Mouse (Mus musculus) small intestine, adult 2 months (tissue): ENCODE measurements around the gene Rabif. TPM values are rescaled to one million over a fixed set of nuclear protein-coding genes. Genes with fewer than 3 reads are reported as not detected.

ENCODE experiments used
- H3K27ac ChIP-seq: fragments of 200-500 bp; 2 replicates; pipeline ENCODE4 v1.5.1; 2012; ENCODE audit warnings: low read depth, low read length, control low read depth, inconsistent platforms; ENCODE audit not compliant: insufficient read depth
- H3K27me3 ChIP-seq: fragments of 200-500 bp; 2 replicates; pipeline ENCODE4 v1.6.1; 2012; ENCODE audit warnings: mild to moderate bottlenecking, moderate library complexity, low read length, inconsistent platforms; ENCODE audit not compliant: control insufficient read depth, insufficient read depth
- H3K36me3 ChIP-seq: fragments of 200-500 bp; 2 replicates; pipeline ENCODE4 v1.6.1; 2012; ENCODE audit warnings: mild to moderate bottlenecking, low read length, control low read depth, inconsistent platforms; ENCODE audit not compliant: control insufficient read depth, insufficient read depth
- H3K4me1 ChIP-seq: fragments of 200-500 bp; 2 replicates; pipeline ENCODE4 v1.6.1; 2012; ENCODE audit warnings: low read length, inconsistent platforms, mixed read lengths; ENCODE audit not compliant: control insufficient read depth, insufficient read depth, insufficient read length
- H3K4me3 ChIP-seq: fragments of 200-500 bp; 2 replicates; pipeline ENCODE4 v1.5.1; 2012; ENCODE audit warnings: low read depth, mild to moderate bottlenecking, control low read depth, inconsistent platforms, low read length, moderate library complexity
- CTCF ChIP-seq: fragments of 200-500 bp; IDR thresholded peaks from 2 replicates; pipeline ENCODE4 v1.5.1; 2012; ENCODE audit warnings: low read depth, mild to moderate bottlenecking, control low read depth, inconsistent platforms, low read length, moderate library complexity, mixed read lengths; ENCODE audit not compliant: insufficient replicate concordance, insufficient read length; ENCODE audit errors: extremely low read depth
- POLR2A ChIP-seq: fragments of 200-500 bp; IDR thresholded peaks from 2 replicates; pipeline ENCODE4 v1.6.1; 2012; ENCODE audit warnings: low read depth, mild to moderate bottlenecking, control low read depth, inconsistent platforms, low read length, moderate library complexity
- WGBS: fragments of 180-500 bp; shearing (Covaris S2); methylation state at CpG from one replicate; pipeline ENCODE4 v1.1.7; 2018; 5-methylcytosine and 5-hydroxymethylcytosine counted together
- polyA plus RNA-seq: library from polyadenylated mRNA; depleted of rRNA; stranded (reverse); fragments of >200 nt; gene quantifications from 2 replicates; pipeline ENCODE4 v1.2.3, GENCODE M21; 2012

The Rabif gene
- polyA plus RNA-seq, 1 experiment: 8.5 TPM

DNA sequence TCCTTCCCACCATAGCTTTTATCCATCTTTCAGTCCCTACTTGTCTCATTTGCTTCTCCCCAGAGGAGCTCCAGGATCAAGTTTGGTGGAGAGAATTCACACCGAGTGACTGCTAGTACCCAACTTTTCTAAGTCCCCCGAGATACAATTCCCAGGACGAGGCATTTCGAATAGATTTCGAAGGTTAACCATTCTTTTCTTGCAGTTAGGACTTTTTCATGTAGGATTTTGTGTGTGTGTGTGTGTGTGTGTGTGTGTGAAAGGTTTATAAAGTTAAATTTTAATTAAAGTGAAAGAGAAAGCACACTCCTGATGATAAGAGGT is 730 bp downstream of the Rabif start:
- Histone ChIP-seq H3K4me3 (peak overlapping the region; percentile 85), H3K27ac (peak overlapping the region; percentile 94), H3K27me3 (no peaks in the 10 kb centered on the region), H3K4me1 (peaks cover 5% of the 10 kb centered on the region; the same call in 1 of the 2 replicates), H3K36me3 (0 out of 2 replicates have a peak, but pooled peaks cover 4% of the 10 kb centered on the region)
- 6% methylated on average over 5 of the region's 5 CpGs for WGBS
- TF ChIP-seq POLR2A: no peak
- no peak for TF ChIP-seq CTCF

- Histone ChIP-seq H3K4me1 (peaks cover 5% of the 10 kb centered on the region; the same call in 1 of the 2 replicates), H3K36me3 (peaks cover 5% of the 10 kb centered on the region; the same call in 1 of the 2 replicates), H3K27ac (no peak overlapping the region), H3K27me3 (no peaks in the 10 kb centered on the region), H3K4me3 (no peak overlapping the region)
- 67% methylated on average over 10 of the region's 10 CpGs for WGBS
- no peak for TF ChIP-seq CTCF
- TF ChIP-seq POLR2A: no peak
Measured at GRCm38 (mm10) chr1:134495991-134496390, 1.5 kb downstream of the Rabif start.

DNA sequence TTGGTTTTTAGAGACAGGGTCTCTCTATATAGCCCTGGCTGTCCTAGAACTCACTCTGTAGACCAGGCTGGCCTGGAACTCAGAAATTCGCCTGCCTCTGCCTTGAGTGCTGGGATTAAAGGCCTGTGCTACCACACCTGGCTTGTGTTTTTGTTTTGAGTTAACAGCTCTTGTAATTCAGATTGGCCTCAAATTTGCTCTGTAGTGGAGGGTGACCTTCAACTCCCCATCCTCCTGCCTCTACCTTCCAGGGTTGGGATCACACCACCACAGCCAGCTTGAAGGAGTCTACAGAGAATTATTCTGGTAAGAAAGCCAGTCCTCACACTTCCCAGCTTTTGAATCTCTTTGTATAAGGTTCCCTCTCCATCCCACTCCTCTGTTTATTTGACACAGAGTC is 6.5 kb downstream of the Rabif start:
- Histone ChIP-seq H3K27ac (no peak overlapping the region), H3K27me3 (no peaks in the 10 kb centered on the region), H3K36me3 (peaks cover 27% of the 10 kb centered on the region), H3K4me1 (peaks cover 3% of the 10 kb centered on the region; the same call in 1 of the 2 replicates), H3K4me3 (no peak overlapping the region)
- TF ChIP-seq POLR2A: no peak
- no peak for TF ChIP-seq CTCF
- 100% methylated on average over 1 of the region's 1 CpGs for WGBS

DNA sequence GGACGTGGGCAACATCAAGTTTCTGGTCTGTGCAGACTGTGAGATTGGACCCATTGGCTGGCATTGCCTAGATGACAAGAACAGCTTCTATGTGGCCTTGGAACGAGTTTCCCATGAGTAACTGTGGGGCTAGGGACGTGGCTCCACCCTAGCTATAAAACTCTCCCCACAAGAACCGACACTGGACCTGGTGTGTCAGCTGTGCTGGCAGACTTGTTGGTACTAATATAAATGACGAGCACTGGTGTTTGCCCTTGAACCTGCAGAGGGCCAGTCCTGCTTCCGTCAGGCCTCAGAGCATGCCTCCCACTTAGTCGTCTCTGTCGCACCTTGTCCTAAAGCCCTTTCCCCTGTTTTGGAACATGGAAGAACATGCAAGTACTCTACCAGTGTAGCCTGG is 11.8 kb downstream of the Rabif start:
- Histone ChIP-seq H3K27ac (no peak overlapping the region), H3K36me3 (peaks cover 40% of the 10 kb centered on the region), H3K4me3 (no peak overlapping the region), H3K27me3 (no peaks in the 10 kb centered on the region), H3K4me1 (no peaks in the 10 kb centered on the region)
- 75% methylated on average over 8 of the region's 8 CpGs for WGBS
- TF ChIP-seq POLR2A (no peak), CTCF (no peak)

DNA sequence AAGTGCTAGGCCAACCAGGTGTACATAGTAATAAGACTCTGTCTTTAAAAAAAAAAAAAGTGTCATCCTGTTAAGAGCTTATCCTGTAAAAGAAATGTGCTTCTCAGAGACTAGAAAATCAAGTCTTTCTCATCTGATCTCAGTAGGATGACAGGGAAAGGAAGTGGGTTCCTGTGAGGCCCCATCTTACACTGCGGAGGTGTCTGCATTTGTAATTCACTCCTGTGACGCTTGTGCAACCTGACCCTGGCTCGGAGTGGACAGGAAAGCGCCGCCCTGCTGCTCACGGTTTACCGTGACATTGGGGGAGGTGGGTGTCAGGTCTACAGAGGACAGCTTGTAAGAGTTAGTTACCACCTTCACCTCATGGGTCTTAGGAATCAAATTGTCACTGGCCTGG is 15.6 kb downstream of the Rabif start:
- H3K27me3 ChIP-seq: no peaks in the 10 kb centered on the region
- H3K27ac ChIP-seq: no peak overlapping the region

DNA sequence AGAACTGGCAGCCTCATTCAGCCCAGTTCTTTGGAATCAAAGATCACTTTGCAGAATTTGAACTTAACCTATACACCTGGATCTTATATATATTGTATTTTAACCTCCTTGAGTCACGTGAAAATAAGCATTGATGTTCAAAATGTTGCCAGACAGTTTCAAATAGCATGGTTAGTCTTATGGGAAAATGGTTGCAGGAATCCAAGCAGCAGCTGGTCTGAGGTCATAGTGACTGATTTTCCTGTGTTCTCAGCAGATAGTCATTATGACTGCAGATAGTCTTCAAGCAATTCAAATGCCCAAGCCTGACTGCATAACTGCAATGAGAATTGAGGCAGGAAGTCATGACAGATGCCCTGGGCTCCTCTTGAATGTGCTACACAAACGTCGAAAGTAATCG is 17.7 kb downstream of the Rabif start:
- Histone ChIP-seq H3K27me3 (no peaks in the 10 kb centered on the region), H3K36me3 (peaks cover 13% of the 10 kb centered on the region), H3K4me3 (no peak overlapping the region), H3K4me1 (0 out of 2 replicates have a peak, but pooled peaks cover 3% of the 10 kb centered on the region), H3K27ac (no peak overlapping the region)
- 71% methylated on average over 4 of the region's 4 CpGs for WGBS
- no peak for TF ChIP-seq CTCF
- TF ChIP-seq POLR2A: no peak

More for the DNA sequence above, 15.6 kb downstream of the Rabif start:
- WGBS: 76% methylated on average over 7 of the region's 7 CpGs
- TF ChIP-seq CTCF: no peak
- no peak for TF ChIP-seq POLR2A
- Histone ChIP-seq H3K4me1 (0 out of 2 replicates have a peak, but pooled peaks cover 3% of the 10 kb centered on the region), H3K36me3 (peaks cover 25% of the 10 kb centered on the region), H3K4me3 (no peak overlapping the region)

DNA sequence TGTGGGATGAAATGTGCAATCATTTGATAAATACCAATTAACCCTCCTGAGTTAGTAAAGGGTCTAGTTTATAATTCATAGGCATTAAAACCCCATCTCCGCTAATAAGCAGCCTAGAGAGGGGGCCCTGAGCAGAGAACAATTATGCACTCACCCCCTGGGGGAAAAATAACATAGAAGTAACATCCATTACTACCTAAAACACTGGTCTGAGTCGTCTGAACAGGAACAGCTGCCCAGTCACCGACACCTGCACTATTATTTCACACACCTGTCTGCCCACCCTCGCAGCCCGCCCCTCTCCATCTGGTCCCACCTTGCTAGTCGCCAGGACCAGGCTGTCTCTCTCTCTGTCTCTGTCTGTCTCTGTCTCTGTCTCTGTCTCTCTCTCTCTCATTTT is 18.1 kb downstream of the Rabif start:
- WGBS: 65% methylated on average over 6 of the region's 6 CpGs
- Histone ChIP-seq H3K4me3 (no peak overlapping the region), H3K4me1 (0 out of 2 replicates have a peak, but pooled peaks cover 3% of the 10 kb centered on the region), H3K36me3 (peaks cover 10% of the 10 kb centered on the region), H3K27me3 (no peaks in the 10 kb centered on the region), H3K27ac (no peak overlapping the region)
- TF ChIP-seq POLR2A (no peak), CTCF (no peak)

DNA sequence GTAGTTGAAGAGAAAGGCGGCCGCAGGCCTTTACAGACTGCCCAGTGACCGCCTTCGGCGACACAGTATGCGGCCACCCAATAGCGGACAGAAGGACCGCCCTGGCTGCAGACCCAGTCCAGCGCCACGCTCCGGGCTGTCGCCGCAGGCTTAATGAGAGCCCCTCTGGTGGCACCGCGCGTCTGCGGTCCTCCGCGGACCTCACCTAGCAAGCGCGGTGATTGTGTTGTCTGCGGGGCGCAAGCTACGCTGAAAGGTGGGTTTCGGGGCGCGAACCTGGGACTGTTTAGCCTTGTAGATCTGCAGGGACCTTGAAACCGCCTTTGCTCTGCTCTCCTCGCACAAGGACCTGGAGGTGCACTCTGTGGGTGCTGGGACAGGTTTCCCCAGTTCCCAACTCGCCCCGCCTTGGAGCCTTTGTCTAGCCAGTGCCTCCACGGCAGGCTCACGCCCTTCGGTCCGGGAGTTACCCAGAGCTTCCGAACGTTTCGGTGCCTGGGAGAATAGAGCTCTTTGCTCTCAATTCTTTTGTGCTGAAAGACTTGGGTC is 18.9 kb downstream of the Rabif start:
- peak overlapping the region; percentile 64 for H3K4me3 ChIP-seq
- TF ChIP-seq POLR2A (no peak), CTCF (no peak)
- 0 out of 2 replicates have a peak, but pooled peaks cover 3% of the 10 kb centered on the region for H3K4me1 ChIP-seq
- H3K36me3 ChIP-seq: peaks cover 3% of the 10 kb centered on the region; the same call in 1 of the 2 replicates
- no peak overlapping the region for H3K27ac ChIP-seq
- no peaks in the 10 kb centered on the region for H3K27me3 ChIP-seq
- under 1% methylated on average over 38 of the region's 38 CpGs for WGBS
